Mouse (Mus musculus) cerebellum, postnatal 36 days (tissue): ENCODE measurements at regions not wholly inside any gene's neighbourhood (a gene's known extent, or its start where the extent isn't known, plus 50 kb on each side); places are given as distances from the start of the nearest gene placed in this dataset.

Source experiments
- DNase-seq, 2 experiments: peaks; one replicate each; pipeline ENCODE4 v3.0.0; 2021 to 2022; ENCODE audit warnings: mixed read lengths in 2 of 2

GRCm38 (mm10) chr11:6923917-6924316 lies 86.5 kb upstream of the Gm11983 start:
- no peak for DNase-seq

- no peak for DNase-seq
Measured at GRCm38 (mm10) chr11:6918546-6918945, 81.1 kb upstream of the Gm11983 start.

GRCm38 (mm10) chr11:6905630-6906029 lies 68.2 kb upstream of the Gm11983 start:
- DNase-seq, result no peak

- peak in 1 of 2 experiments; percentile 40 for DNase-seq
Measured at GRCm38 (mm10) chr11:6902991-6903390, 65.5 kb upstream of the Gm11983 start.

GRCm38 (mm10) chr11:6902271-6902670 lies 64.8 kb upstream of the Gm11983 start:
- peak in 1 of 2 experiments; percentile 36 for DNase-seq

GRCm38 (mm10) chr11:6900769-6901481 lies 63.5 kb upstream of the Gm11983 start:
- DNase-seq, result peak in 1 of 2 experiments; percentile 41

- peak in 1 of 2 experiments; percentile 9 for DNase-seq
Measured at GRCm38 (mm10) chr11:6900357-6900756, 62.9 kb upstream of the Gm11983 start.

- DNase-seq, result peak; percentile 83 to 84
Measured at GRCm38 (mm10) chr11:6899271-6900005, 62.0 kb upstream of the Gm11983 start.

GRCm38 (mm10) chr11:6898357-6899097 lies 61.1 kb upstream of the Gm11983 start:
- peak in 1 of 2 experiments; percentile 10 for DNase-seq

GRCm38 (mm10) chr11:6895786-6896093 lies 58.3 kb upstream of the Gm11983 start:
- DNase-seq, result peak; percentile 85 to 87

- peak; percentile 73 to 82 for DNase-seq
Measured at GRCm38 (mm10) chr11:6894911-6895785, 57.7 kb upstream of the Gm11983 start.

GRCm38 (mm10) chr11:6893734-6894133 lies 56.3 kb upstream of the Gm11983 start:
- DNase-seq, result no peak

GRCm38 (mm10) chr11:6893063-6893462 lies 55.6 kb upstream of the Gm11983 start:
- no peak for DNase-seq

GRCm38 (mm10) chr11:6890450-6890849 lies 53.0 kb upstream of the Gm11983 start:
- peak in 1 of 2 experiments; percentile 16 for DNase-seq

GRCm38 (mm10) chr11:6889660-6890185 lies 52.3 kb upstream of the Gm11983 start:
- peak; percentile 72 to 75 for DNase-seq

- peak in 1 of 2 experiments; percentile 41 for DNase-seq
Measured at GRCm38 (mm10) chr11:6889120-6889519, 51.7 kb upstream of the Gm11983 start.
